Mouse (Mus musculus) lung, postnatal 0 days (tissue): ENCODE data around the gene Rhebl1. TPM values are rescaled to one million over a fixed set of nuclear protein-coding genes. Genes with fewer than 3 reads are reported as not detected.
A peak's percentile ranks its signal among the peaks of the same experiment; 100 is the strongest.
"Not testable (repeated sequence)": the region's sequence is repeated elsewhere in the genome, so short reads cannot be mapped to it uniquely, and the experiment has no call there.

ENCODE experiments used
- ATAC-seq: fragments of 200-750 bp; cut with Nextera tagmentation; 2 replicates; pipeline ENCODE4 v1.8.0; 2017; ENCODE audit warnings: moderate library complexity
- DNase-seq: peaks from one replicate; pipeline ENCODE4 v3.0.0-alpha.2; 2016; ENCODE audit warnings: low spot score
- H3K27ac ChIP-seq: fragments of 300-500 bp; sonication (generic); 2 replicates; pipeline ENCODE4 v1.5.1; 2014; ENCODE audit warnings: antibody characterized with exemption, mild to moderate bottlenecking, low read length, mixed read lengths
- H3K27me3 ChIP-seq: fragments of 300-500 bp; sonication (generic); replicated peaks from 2 replicates; pipeline ENCODE4 v1.6.1; 2014; ENCODE audit warnings: low read length, mixed read lengths; ENCODE audit not compliant: insufficient read depth
- H3K36me3 ChIP-seq: fragments of 300-500 bp; sonication (generic); 2 replicates; pipeline ENCODE4 v1.6.1; 2014; ENCODE audit warnings: low read length, mixed read lengths; ENCODE audit not compliant: insufficient read depth
- H3K4me1 ChIP-seq: fragments of 300-500 bp; sonication (generic); 2 replicates; pipeline ENCODE4 v1.6.1; 2014; ENCODE audit warnings: antibody characterized with exemption, low read depth, low read length, mixed read lengths; ENCODE audit not compliant: insufficient read depth
- H3K4me2 ChIP-seq: fragments of 300-500 bp; sonication (generic); replicated peaks from 2 replicates; pipeline ENCODE4 v1.6.1; 2014; ENCODE audit warnings: low read depth, mild to moderate bottlenecking, low read length, moderate library complexity, mixed read lengths
- H3K4me3 ChIP-seq: fragments of 300-500 bp; sonication (generic); 2 replicates; pipeline ENCODE4 v1.5.1; 2014; ENCODE audit warnings: low read depth, low read length
- H3K9ac ChIP-seq: fragments of 300-500 bp; sonication (generic); replicated peaks from 2 replicates; pipeline ENCODE4 v1.6.1; 2014; ENCODE audit warnings: low read depth, mild to moderate bottlenecking
- H3K9me3 ChIP-seq: fragments of 300-500 bp; sonication (generic); 2 replicates; pipeline ENCODE4 v1.6.1; 2016; ENCODE audit warnings: low read length, mixed read lengths
- CTCF ChIP-seq: IDR thresholded peaks from 2 replicates; pipeline ENCODE4 v1.5.1; 2016; ENCODE audit warnings: antibody characterized with exemption, mild to moderate bottlenecking
- EP300 ChIP-seq: IDR thresholded peaks from 2 replicates; pipeline ENCODE4 v1.6.1; 2016; ENCODE audit warnings: antibody characterized with exemption, mild to moderate bottlenecking, control low read depth
- WGBS: fragments of 180-500 bp; shearing (Covaris S2); extraction: QIAGEN DNeasy Blood & Tissue Kit; methylation state at CpG from one replicate; pipeline ENCODE4 v1.1.7; 2014; 5-methylcytosine and 5-hydroxymethylcytosine counted together
- polyA plus RNA-seq: library from polyadenylated mRNA; unstranded; fragments of >200 nt; fragmentation: Nextera tagmentation; extraction: Ambion mirVana; gene quantifications from 2 replicates; pipeline ENCODE4 v1.2.1, GENCODE M21; 2015

Gene Rhebl1
- polyA plus RNA-seq, 1 experiment from 2014 or later, result 10.2 TPM

DNA sequence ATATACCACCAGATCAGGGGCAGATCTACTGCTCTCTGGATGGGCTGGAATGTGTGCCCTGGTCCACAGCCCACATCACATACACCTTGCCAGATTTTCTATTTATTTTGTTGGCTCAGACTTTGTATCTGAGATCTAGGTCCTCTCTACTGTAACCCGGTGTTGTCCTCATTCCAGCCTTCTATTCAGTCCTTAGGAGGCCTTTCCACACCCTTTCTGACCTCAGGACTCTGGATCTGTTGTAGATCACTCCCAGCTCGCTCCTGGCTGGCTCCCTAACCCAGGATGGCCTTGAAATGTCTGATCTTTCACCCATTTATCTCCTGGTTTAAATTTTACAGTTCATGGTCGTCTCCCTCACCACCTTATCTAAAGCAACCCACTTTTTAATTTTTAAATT lies 30.3 kb upstream of the Rhebl1 start:
- no peak for ATAC-seq
- Histone ChIP-seq H3K27me3 (no peaks in the 10 kb centered on the region), H3K4me2 (no peak overlapping the region), H3K4me3 (no peak overlapping the region), H3K4me1 (no peaks in the 10 kb centered on the region), H3K9ac (no peak overlapping the region), H3K36me3 (no peaks in the 10 kb centered on the region), H3K9me3 (no peaks in the 10 kb centered on the region), H3K27ac (no peak overlapping the region)
- TF ChIP-seq EP300, result no peak
- 49% methylated on average over 3 of the region's 3 CpGs for WGBS
- DNase-seq, result no peak

DNA sequence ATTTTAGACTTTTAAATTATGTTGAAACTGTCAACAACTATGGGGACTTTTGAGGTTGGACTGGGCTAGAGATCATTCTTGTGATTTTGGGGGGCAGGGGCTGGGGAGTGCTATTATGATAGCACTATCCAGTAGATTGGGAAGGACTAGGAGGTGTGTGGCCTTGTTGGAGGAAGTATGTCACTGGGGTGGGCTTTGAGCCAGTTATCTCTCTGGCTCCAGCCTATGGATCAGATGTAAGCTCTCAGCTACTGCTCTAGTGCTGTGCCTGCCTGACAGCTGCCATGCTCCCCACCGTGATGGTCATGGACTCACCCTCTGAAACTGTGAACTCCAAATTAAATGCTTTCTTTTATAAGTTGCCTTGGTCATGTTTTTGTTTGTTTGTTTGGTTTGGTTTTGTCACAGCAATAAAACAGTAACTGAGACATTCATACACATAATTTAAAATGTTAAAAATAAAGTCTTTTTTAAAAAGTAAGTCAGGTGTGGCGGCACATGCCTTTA lies 28.7 kb upstream of the Rhebl1 start:
- H3K27ac ChIP-seq, result no peak overlapping the region
- H3K9me3 ChIP-seq, result no peaks in the 10 kb centered on the region
- no peaks in the 10 kb centered on the region for H3K4me1 ChIP-seq
- no peak for ATAC-seq
- 75% methylated on average over 2 of the region's 2 CpGs for WGBS
- no peak overlapping the region for H3K9ac ChIP-seq
- TF ChIP-seq EP300 (no peak), CTCF (no peak)
- H3K36me3 ChIP-seq, result no peaks in the 10 kb centered on the region
- H3K27me3 ChIP-seq, result no peaks in the 10 kb centered on the region
- H3K4me3 ChIP-seq, result no peak overlapping the region
- no peak overlapping the region for H3K4me2 ChIP-seq
- DNase-seq, result no peak

DNA sequence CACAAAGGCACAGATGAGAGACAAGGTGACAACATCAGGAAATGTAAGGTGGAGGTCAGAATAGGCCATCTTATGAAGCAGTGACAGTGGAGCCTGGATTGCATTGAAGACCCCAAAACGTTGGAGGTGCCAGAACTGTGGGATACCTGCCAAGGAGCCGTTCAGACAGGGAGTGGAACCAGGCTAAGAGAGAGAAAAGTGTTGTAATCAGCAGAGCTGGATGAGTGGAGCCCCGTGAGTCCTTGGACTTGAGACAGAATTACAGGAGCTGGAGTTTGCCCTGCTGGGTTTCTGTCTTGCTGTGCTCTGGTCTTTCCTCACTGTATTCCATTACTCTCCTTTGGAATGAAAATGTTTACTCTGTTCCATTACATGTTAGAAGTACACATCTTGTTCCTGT lies 28.2 kb upstream of the Rhebl1 start:
- no peaks in the 10 kb centered on the region for H3K36me3 ChIP-seq
- no peak overlapping the region for H3K27ac ChIP-seq
- no peaks in the 10 kb centered on the region for H3K9me3 ChIP-seq
- peak; percentile 57 for DNase-seq
- 20% methylated on average over 3 of the region's 3 CpGs for WGBS
- ATAC-seq, result no peak
- H3K4me1 ChIP-seq, result no peaks in the 10 kb centered on the region
- H3K27me3 ChIP-seq, result no peaks in the 10 kb centered on the region
- H3K9ac ChIP-seq, result no peak overlapping the region
- no peak overlapping the region for H3K4me3 ChIP-seq
- TF ChIP-seq EP300 (no peak), CTCF (no peak)
- H3K4me2 ChIP-seq, result no peak overlapping the region

DNA sequence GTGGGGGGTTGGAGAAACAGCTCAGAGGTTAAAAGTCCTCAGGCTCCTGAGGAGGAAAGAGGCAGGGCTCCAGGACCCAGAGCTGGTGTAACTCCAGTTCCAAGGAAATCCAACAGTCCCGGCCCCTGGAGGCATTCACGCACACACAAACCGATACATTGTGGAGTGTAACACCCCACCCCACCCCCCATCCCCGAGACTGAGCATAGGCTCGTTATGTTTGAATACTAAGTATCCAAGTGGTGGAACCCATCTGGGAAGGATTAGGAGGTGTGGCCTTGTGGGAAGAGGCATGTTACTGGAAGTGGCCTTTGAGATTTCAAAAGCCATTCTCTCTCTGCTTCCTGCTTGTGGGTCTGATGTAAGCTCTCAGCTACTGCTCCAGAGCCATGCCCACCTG lies 27.2 kb upstream of the Rhebl1 start:
- ATAC-seq, result no peak
- DNase-seq, result no peak

DNA sequence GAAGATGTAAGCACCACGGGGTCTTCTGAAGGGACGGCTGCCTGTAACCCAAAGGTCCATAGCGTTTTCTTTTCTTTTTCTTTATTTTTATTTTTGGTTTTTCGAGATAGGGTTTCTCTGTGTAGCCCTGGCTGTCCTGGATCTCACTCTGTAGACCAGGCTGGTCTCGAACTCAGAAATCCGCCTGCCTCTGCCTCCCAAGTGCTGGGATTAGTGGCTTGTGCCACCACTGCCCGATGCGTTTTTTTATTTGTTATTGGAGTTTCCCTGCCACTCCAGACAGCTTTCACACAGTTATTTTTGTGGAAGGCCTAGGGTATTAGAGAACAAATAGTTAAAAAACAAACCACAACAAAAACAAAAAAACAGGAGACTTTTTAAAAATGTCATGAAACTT lies 24.2 kb upstream of the Rhebl1 start:
- not testable (repeated sequence) for H3K36me3 ChIP-seq, H3K4me1 ChIP-seq, H3K9me3 ChIP-seq, DNase-seq, H3K27me3 ChIP-seq, ATAC-seq
- WGBS, result 18% methylated on average over 8 of the region's 8 CpGs
- 0 out of 2 replicates have a peak overlapping the region, but pooled peaks have one; percentile 6 for H3K9ac ChIP-seq
- peak overlapping the region; percentile 48 for H3K4me2 ChIP-seq
- peak overlapping the region; percentile 74; the same call in 1 of the 2 replicates for H3K27ac ChIP-seq
- H3K4me3 ChIP-seq, result peak overlapping the region; percentile 19; the same call in 1 of the 2 replicates

More for the DNA sequence above, 27.2 kb upstream of the Rhebl1 start:
- Histone ChIP-seq H3K4me3 (no peak overlapping the region), H3K4me1 (peaks cover 3% of the 10 kb centered on the region; the same call in 1 of the 2 replicates), H3K36me3 (no peaks in the 10 kb centered on the region), H3K27ac (no peak overlapping the region), H3K9ac (no peak overlapping the region), H3K4me2 (no peak overlapping the region), H3K9me3 (no peaks in the 10 kb centered on the region), H3K27me3 (no peaks in the 10 kb centered on the region)
- TF ChIP-seq CTCF (no peak), EP300 (no peak)
- 83% methylated on average over 5 of the region's 5 CpGs for WGBS

DNA sequence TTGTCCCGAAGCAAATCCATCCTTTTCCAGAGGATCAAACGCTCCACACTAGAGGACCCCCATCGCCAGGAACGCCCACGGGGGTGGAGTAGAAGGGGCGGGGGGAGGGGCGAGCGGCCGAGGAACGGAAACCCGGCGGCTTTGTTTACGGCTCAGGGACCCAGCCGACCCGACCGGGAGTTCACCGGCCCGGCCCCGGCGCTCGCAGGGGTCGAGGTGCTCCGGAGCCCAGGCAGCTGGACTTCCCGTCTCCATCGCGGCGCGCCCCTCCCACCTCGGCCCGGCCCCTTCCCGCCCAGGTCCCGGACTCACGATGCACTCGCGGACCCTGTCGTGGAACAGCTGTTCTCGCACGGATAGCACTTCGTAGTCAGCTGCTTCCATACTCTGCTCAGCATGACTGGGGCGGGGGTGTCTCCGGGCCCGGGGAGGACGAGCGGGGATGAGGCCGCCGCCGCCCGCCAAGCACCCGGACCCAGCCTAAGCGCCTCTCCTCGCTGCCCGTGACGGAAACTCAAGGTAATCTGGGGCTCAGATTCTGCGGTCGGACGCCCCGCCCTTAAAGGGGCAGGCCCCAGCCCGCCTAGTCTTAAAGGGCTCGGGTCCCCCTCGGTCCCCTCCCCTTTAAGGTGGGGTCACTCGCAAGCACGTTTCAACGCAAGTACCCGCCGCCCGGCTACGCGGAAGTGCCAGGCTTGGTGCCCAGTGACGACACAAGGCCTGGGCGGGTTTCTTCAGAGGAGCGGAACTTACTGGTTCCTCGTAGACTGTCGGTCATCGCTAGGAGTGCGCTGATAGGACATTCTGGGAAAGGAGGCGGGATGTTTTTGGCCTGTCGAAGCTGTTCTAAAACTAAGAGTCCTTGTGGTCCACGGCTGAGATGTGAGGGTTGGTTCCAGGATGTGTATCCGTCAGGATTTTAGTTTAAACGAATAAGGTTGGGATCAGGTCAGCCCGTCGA lies 23.5 kb upstream of the Rhebl1 start, which contains the start of gene Lmbr1l:
Gene Lmbr1l, minus strand, starts transcription at position 694 of the 961 bp plus-strand sequence.
- TF ChIP-seq EP300 (no peak; the same call in 1 of the 2 replicates), CTCF (0 out of 2 replicates have a peak, but pooled peaks have one; percentile 2)
- peaks cover 7% of the 10 kb centered on the region; the same call in 1 of the 2 replicates for H3K4me1 ChIP-seq
- no peaks in the 10 kb centered on the region for H3K27me3 ChIP-seq
- peak within 1 kb of the TSS; percentile 70 for H3K4me2 ChIP-seq
- ATAC-seq (peak; percentile 96), DNase-seq (peak; percentile 100)
- H3K9me3 ChIP-seq, result no peaks in the 10 kb centered on the region
- under 1% methylated on average over 71 of the region's 82 CpGs for WGBS
- H3K9ac ChIP-seq, result peak within 1 kb of the TSS; percentile 62
- no peaks in the 10 kb centered on the region for H3K36me3 ChIP-seq
- peak within 1 kb of the TSS; percentile 73 for H3K4me3 ChIP-seq
- H3K27ac ChIP-seq, result peak within 1 kb of the TSS; percentile 95
